Mouse (Mus musculus): ENCODE data around the gene Homez.

- TF ChIP-seq POLR2A (IDR thresholded peaks at IDR 0.05; ENCODE audit: borderline replicate concordance, low read depth, low read length), result no peak
- no peak for TF ChIP-seq CTCF (IDR thresholded peaks at IDR 0.05; ENCODE audit: low read depth, low read length)
Measured at GRCm38 (mm10) chr14:54864313-54865036, 6.3 kb downstream of the Homez start.

Measured in bone marrow macrophage, adult 2 months (primary cell).